Mouse (Mus musculus): ENCODE measurements around the gene Ak3. TPM values are rescaled to one million over a fixed set of nuclear protein-coding genes. Genes with fewer than 3 reads are reported as not detected.
A peak's percentile ranks its signal among the peaks of the same experiment; 100 is the strongest.

Ak3 gene
- polyA plus RNA-seq, 1 experiment: 43.3 TPM

DNA sequence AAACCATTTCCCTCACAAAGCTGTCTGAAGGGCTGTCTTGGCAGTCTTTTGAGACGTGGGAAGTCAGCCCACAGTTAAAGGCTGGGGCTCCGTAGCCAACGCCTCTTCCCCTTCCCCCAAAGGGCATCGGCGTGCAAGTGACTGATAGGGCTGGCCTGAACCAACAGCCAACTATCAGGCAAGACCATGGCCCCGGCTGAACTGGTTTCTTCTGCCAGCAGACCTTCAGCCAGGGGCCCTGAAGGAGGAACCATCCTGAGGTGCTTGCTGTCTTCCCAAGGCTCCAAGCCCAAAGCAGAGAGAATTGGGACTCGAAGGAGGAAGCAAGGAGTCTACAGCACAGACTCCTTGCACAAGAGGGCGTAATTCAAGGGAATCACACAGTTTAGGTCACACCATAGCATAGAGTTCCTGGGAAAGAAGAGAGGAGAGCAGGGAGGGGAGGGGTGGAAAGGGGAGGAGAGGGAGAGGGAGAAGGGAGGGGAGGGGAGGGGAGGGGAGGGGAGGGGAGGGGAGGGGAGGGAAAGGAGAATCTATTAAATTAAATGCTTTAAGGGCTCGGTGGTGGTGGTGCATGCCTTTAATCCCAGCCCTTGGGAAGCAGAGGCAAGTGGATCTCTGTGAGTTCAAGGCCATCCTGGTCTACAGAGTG lies 16.8 kb upstream of the Ak3 start:
- Histone ChIP-seq H3K4me1 (replicated peaks; ENCODE audit: control insufficient read depth, insufficient read depth, low read length) (peaks cover 11% of the 10 kb centered on the region), H3K27ac (ENCODE audit: control insufficient read depth, insufficient read depth, low read length) (peak overlapping the region; percentile 75), H3K4me3 (ENCODE audit: control insufficient read depth, insufficient read depth, low read length) (peak overlapping the region; percentile 30), H3K36me3 (ENCODE audit: control insufficient read depth, insufficient read depth, low read length) (no peaks in the 10 kb centered on the region), H3K27me3 (ENCODE audit: control insufficient read depth, insufficient read depth, low read length) (no peaks in the 10 kb centered on the region)
- WGBS: 22% methylated on average over 9 of the region's 9 CpGs
- DNase-seq: peak; percentile 13
- TF ChIP-seq POLR2A (IDR thresholded peaks at IDR 0.05; ENCODE audit: control insufficient read depth, extremely low read depth, insufficient read depth, low read length, poor library complexity) (no peak), CTCF (IDR thresholded peaks at IDR 0.05; ENCODE audit: borderline replicate concordance, control insufficient read depth, extremely low read depth, insufficient read depth, low read length, poor library complexity) (0 out of 2 replicates have a peak, but pooled peaks have one; percentile 16)

DNA sequence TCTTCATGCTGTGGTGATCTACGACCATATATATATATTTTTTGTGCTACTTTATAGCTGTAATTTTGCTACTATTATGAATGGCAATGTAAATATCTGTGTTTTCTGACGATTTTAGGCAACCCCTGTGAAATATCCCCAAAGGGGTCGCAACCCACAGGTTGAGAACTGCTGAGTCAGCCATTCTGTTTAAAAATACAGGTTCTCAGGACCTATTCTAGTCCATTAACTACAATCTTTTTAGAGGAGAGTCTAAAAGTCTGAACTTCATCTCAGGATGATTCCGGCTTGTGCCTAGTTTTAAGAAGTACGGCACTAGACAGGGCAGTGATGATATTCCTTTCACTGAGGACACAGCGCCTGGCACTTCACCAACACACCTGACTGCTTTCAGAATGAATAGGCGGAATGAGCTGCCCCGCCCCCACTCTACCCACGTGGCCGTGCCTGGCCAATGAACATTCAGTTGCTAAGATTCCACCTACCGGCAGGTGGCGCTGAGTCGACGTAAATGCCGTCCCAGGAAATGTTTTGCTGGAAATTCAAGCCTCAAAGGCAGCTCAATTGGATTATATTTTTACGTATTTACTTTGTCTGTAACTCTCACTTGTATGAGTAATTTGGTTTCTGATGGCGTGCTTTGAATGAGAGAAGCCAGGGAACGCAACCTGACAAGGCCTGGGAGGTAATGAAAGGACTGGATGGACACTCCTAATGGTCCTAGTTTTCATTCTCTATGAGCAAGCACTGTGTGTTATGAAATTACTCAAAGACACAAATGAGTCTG lies 16.0 kb upstream of the Ak3 start:
- Histone ChIP-seq H3K27ac (ENCODE audit: control insufficient read depth, insufficient read depth, low read length) (no peak overlapping the region), H3K4me3 (ENCODE audit: control insufficient read depth, insufficient read depth, low read length) (no peak overlapping the region)
- 8% methylated on average over 18 of the region's 18 CpGs for WGBS

DNA sequence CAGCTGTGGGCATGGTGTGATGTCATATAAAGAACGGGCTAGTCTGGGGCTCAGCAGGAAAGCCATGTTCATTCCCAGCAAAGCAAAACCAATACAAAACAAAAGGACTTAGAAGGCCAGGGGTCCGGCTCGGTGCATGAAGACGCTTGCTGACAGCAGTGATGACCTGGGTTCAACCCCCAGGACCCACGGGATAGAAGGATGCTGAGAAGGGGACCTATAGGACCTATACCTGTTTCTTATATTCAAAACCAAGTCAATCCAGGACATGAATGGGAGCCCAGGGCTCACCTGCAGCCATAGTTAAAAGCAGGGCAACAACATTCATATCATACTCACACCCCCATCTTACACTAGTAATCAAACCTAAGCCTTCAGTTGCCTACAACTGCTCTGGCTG lies 15.2 kb upstream of the Ak3 start:
- H3K27me3 ChIP-seq (ENCODE audit: control insufficient read depth, insufficient read depth, low read length): no peaks in the 10 kb centered on the region
- WGBS: 93% methylated on average over 5 of the region's 5 CpGs
- no peak overlapping the region for H3K27ac ChIP-seq (ENCODE audit: control insufficient read depth, insufficient read depth, low read length)
- no peak for DNase-seq
- no peak for TF ChIP-seq POLR2A (IDR thresholded peaks at IDR 0.05; ENCODE audit: control insufficient read depth, extremely low read depth, insufficient read depth, low read length, poor library complexity)
- no peak for TF ChIP-seq CTCF (IDR thresholded peaks at IDR 0.05; ENCODE audit: borderline replicate concordance, control insufficient read depth, extremely low read depth, insufficient read depth, low read length, poor library complexity)
- no peaks in the 10 kb centered on the region for H3K36me3 ChIP-seq (ENCODE audit: control insufficient read depth, insufficient read depth, low read length)
- peaks cover 11% of the 10 kb centered on the region for H3K4me1 ChIP-seq (replicated peaks; ENCODE audit: control insufficient read depth, insufficient read depth, low read length)
- H3K4me3 ChIP-seq (ENCODE audit: control insufficient read depth, insufficient read depth, low read length): no peak overlapping the region

More for the DNA sequence above, 16.0 kb upstream of the Ak3 start:
- no peaks in the 10 kb centered on the region for H3K36me3 ChIP-seq (ENCODE audit: control insufficient read depth, insufficient read depth, low read length)
- peak; percentile 93 for DNase-seq
- no peaks in the 10 kb centered on the region for H3K27me3 ChIP-seq (ENCODE audit: control insufficient read depth, insufficient read depth, low read length)
- TF ChIP-seq CTCF (IDR thresholded peaks at IDR 0.05; ENCODE audit: borderline replicate concordance, control insufficient read depth, extremely low read depth, insufficient read depth, low read length, poor library complexity) (peak; percentile 90), POLR2A (IDR thresholded peaks at IDR 0.05; ENCODE audit: control insufficient read depth, extremely low read depth, insufficient read depth, low read length, poor library complexity) (no peak)
- peaks cover 11% of the 10 kb centered on the region for H3K4me1 ChIP-seq (replicated peaks; ENCODE audit: control insufficient read depth, insufficient read depth, low read length)

- no peak for DNase-seq
- no peak for TF ChIP-seq POLR2A (IDR thresholded peaks at IDR 0.05; ENCODE audit: control insufficient read depth, extremely low read depth, insufficient read depth, low read length, poor library complexity)
- no peak for TF ChIP-seq CTCF (IDR thresholded peaks at IDR 0.05; ENCODE audit: borderline replicate concordance, control insufficient read depth, extremely low read depth, insufficient read depth, low read length, poor library complexity)
- no peaks in the 10 kb centered on the region for H3K36me3 ChIP-seq (ENCODE audit: control insufficient read depth, insufficient read depth, low read length)
- no peak overlapping the region for H3K27ac ChIP-seq (ENCODE audit: control insufficient read depth, insufficient read depth, low read length)
- H3K4me1 ChIP-seq (replicated peaks; ENCODE audit: control insufficient read depth, insufficient read depth, low read length): peaks cover 4% of the 10 kb centered on the region
- H3K4me3 ChIP-seq (ENCODE audit: control insufficient read depth, insufficient read depth, low read length): no peak overlapping the region
- WGBS: 95% methylated on average over 6 of the region's 6 CpGs
- no peaks in the 10 kb centered on the region for H3K27me3 ChIP-seq (ENCODE audit: control insufficient read depth, insufficient read depth, low read length)
These were observed 12.5 kb upstream of the Ak3 start for GRCm38 (mm10) chr19:29060299-29060698.

GRCm38 (mm10) chr19:29059688-29060087 lies 11.9 kb upstream of the Ak3 start:
- no peak overlapping the region for H3K27ac ChIP-seq (ENCODE audit: control insufficient read depth, insufficient read depth, low read length)
- no peaks in the 10 kb centered on the region for H3K27me3 ChIP-seq (ENCODE audit: control insufficient read depth, insufficient read depth, low read length)
- 90% methylated on average over 2 of the region's 2 CpGs for WGBS
- no peak for DNase-seq
- peaks cover 4% of the 10 kb centered on the region for H3K4me1 ChIP-seq (replicated peaks; ENCODE audit: control insufficient read depth, insufficient read depth, low read length)
- TF ChIP-seq POLR2A (IDR thresholded peaks at IDR 0.05; ENCODE audit: control insufficient read depth, extremely low read depth, insufficient read depth, low read length, poor library complexity) (no peak), CTCF (IDR thresholded peaks at IDR 0.05; ENCODE audit: borderline replicate concordance, control insufficient read depth, extremely low read depth, insufficient read depth, low read length, poor library complexity) (no peak)
- H3K36me3 ChIP-seq (ENCODE audit: control insufficient read depth, insufficient read depth, low read length): no peaks in the 10 kb centered on the region
- H3K4me3 ChIP-seq (ENCODE audit: control insufficient read depth, insufficient read depth, low read length): no peak overlapping the region

DNA sequence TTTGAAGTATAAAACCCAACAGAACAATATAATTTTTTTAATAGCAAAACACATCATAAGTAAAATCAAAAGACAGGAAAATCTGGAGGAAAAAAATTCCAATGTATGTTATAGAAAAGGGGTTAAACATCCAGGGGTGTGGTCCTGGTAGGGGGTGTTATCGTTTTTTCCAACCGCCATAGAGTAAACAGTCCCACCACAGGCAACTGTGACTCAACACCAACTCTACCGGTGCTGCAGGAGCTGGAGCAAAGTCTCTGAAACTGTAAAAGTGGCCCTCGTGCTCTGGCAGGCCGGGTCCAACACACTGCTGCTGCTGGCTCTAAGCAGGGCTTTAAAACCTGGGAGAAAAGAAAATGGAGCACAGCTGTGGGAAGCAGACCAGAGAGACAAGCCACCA lies 11.0 kb upstream of the Ak3 start:
- no peak overlapping the region for H3K27ac ChIP-seq (ENCODE audit: control insufficient read depth, insufficient read depth, low read length)
- H3K27me3 ChIP-seq (ENCODE audit: control insufficient read depth, insufficient read depth, low read length): no peaks in the 10 kb centered on the region
- H3K36me3 ChIP-seq (ENCODE audit: control insufficient read depth, insufficient read depth, low read length): no peaks in the 10 kb centered on the region
- H3K4me3 ChIP-seq (ENCODE audit: control insufficient read depth, insufficient read depth, low read length): no peak overlapping the region
- TF ChIP-seq POLR2A (IDR thresholded peaks at IDR 0.05; ENCODE audit: control insufficient read depth, extremely low read depth, insufficient read depth, low read length, poor library complexity): no peak
- TF ChIP-seq CTCF (IDR thresholded peaks at IDR 0.05; ENCODE audit: borderline replicate concordance, control insufficient read depth, extremely low read depth, insufficient read depth, low read length, poor library complexity): no peak
- DNase-seq: no peak
- H3K4me1 ChIP-seq (replicated peaks; ENCODE audit: control insufficient read depth, insufficient read depth, low read length): no peaks in the 10 kb centered on the region
- WGBS: 92% methylated on average over 5 of the region's 5 CpGs
